Mouse (Mus musculus) megakaryocyte, embryonic 14.5 days (primary cell): ENCODE measurements at regions not wholly inside any gene's neighbourhood (a gene's known extent, or its start where the extent isn't known, plus 50 kb on each side); places are given as distances from the start of the nearest gene placed in this dataset.

Experiments used
- FLI1 ChIP-seq: IDR thresholded peaks from 2 replicates; pipeline ENCODE4 v1.6.1; 2012; ENCODE audit warnings: low read length, inconsistent platforms, mixed read lengths
- GATA1 ChIP-seq: IDR thresholded peaks from 3 replicates; pipeline ENCODE4 v1.6.1; 2012; ENCODE audit warnings: mixed read lengths, low read length, inconsistent platforms, borderline replicate concordance

DNA sequence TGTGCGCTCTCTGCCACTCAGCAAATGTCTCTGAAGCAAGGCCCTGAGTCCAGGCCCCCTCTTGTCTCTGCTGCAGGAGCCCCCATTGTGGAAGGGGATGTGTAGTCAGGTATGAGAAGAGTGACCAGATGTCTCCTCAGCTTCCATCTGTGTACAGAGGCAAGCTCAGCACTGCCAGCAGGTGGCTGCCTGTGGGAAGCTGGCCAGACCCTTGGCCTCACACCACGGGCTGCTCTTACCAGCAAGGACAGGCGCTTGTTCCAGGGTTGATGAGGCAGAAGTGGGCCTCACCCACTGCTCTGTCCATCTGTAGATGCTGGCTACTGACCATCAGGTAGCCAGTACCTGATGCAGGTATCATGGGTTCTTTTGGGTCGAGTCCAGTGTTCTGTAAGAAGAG, 69.4 kb upstream of the Hdac4 start:
- TF ChIP-seq GATA1 (no peak), FLI1 (no peak)
